Mouse (Mus musculus): ENCODE data around the gene Atf7ip.

Gene Atf7ip

DNA sequence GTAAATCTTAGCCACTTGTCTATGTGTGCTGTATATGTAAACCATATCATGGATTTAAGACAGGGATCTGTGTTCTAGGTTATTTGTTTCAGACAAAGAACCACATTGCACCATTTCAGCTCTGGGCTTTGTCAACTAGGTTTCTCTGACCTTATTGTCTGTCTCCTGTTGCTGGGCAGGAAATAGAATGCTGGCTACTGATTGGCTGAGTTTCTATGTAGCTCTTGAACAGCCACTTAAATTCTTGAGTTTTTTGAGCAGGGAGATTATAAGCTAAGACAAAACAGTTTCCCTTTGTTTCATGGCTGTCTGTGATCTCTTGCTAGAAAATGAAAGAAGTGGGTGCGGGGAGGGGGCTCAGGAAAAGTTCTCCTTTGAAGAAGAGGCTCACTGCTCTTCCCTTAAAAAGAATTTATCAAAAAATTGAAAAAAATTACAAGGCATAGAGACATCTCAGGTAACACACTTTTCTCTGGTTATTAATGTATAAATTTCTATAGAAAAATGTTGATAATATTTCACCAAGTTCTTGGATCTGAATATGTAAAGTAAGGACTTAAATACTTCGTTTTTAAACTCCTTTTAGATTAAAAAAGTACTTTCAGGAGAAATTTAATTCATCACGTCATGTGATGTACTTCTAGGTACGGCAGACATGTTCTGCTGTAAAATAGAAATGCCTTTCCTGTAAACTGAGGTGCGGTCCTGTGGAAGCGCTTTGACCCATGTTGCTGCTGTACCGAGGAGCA is 49.0 kb downstream of the Atf7ip start:
- no peak for DNase-seq

DNA sequence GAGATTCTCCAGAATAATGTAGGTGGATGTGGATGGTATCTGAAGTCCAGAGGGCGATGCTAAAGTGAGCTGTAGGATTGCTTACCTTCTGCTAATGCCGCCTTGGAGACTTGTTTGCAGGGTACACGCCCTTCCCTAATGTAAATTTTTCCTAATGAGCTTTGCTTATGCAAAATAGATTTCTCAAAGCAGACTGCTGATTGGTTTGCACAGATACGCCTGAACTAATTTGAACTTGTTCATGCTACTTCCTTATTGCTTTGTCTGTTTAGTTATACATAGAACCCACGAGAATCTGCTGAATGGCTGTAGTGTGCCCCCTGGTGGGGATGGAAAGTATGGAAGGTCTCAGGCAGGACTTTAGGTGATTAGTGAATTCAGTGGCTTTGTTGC is 49.6 kb downstream of the Atf7ip start:
- peak; percentile 71 for DNase-seq

DNA sequence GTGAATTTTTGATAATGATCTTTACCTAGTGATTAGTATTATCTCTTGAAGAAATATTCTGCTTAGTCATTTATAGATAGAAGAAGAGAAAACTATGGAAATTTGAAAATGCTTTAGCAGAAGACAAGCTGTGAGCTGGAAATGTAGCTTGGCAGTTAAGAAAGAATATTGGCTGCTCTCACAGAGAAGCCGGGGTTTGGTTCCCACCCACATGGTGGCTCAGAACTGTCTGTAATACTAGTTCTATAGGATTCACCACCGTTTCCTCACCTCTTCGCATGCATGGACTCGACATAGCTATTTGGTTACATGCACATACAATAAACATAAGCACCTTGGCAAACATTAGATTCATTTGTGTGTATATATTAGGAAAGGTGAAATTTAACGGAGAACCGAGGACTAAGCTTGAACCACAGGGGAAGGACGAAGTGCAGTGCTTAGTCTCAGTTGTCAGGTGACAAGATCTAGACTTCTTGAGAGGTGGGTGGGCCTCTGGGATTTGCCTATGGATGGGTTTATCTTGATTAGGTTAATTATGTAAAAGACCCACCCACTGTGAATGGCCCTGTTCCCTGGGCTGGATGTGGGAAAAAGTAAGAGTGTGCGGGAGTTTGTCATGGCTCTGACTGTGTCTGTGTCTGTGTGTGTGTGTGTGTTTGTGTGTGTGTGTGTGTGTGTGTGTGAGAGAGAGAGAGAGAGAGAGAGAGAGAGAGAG is 52.5 kb downstream of the Atf7ip start:
- DNase-seq: no peak

DNA sequence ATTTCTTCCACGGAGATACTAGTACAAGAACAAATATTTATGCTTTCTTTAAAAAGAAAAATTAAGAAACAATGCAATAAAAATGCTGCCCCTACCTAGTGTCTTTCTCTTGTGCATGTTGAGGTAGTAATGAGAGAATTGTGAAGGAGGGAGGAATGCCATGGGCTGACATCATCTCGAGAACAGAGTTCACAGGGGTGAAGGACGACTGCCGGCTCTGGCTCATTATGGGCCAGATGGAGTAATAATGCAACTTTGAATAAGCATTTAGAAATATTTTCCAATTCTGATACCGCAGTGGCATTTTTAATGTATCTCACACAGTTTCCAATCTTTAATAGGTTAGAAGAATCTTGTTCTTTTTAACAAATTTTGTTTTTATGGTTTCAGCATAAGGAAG is 60.0 kb downstream of the Atf7ip start:
- no peak for DNase-seq

DNA sequence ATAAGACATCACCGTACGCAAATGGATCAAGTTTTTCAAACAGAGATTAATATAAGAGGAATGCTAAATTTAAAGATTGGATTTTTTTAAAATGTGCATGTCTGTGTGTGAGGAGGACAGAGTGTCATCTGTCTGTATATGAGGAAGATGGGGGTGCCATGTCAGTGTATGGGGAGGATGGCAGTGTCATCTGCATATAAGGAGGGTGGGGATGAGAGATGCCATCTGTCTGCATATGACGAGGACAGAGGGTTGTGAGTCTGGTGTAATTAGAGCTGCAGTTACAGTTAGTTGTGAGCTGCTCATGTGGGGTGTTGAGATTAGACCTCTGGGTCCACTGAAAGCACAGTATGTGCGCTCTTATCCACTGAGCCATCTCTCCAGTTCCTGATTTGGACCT is 84.8 kb downstream of the Atf7ip start:
- no peak for DNase-seq

- DNase-seq: no peak
These were observed 88.6 kb downstream of the Atf7ip start for GRCm38 (mm10) chr6:136594541-136594940.

GRCm38 (mm10) chr6:136602601-136603000 is 96.6 kb downstream of the Atf7ip start:
- DNase-seq: no peak

DNA sequence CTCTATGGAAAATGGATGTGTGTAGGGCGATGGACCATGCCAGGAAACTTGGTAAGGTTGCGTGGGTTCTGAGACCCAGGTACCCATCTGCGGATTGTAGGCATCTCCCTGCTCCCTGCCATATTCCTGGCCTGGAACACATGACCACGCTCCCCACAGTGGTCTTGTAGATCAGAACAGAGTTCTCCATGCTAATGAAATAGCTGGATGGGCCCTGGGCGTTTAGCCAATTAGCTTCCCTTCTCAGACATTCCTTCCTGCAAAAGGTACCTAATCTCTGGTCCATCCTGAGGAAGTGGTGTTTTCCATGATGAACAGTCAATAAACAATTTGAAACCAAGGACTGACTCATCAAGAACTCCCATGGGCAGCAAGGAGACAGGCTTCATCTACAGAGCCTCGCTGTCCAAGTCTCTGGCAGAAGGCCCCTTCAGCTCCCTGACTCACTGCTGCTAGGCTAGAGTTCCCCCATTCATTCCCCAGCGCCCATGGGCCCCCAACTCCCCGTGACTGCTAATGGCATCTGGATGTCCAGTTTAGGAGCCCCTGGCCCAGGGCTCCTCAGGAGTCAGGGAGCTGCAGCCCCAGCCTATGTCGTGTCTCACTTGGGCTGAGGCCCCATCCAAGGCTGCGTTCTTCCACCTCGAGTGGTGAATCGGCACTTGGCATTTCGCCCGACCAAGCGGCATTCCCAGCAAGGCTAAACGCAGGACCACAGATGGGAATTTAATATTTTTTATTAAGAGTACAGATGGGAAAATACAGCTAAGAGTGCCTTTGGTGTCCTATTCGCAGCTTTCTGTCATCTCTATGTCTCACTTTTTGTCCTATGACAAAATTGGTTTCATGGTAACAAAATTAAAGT is 105.6 kb downstream of the Atf7ip start:
- peak; percentile 19 for DNase-seq

GRCm38 (mm10) chr6:136612312-136612711 is 106.3 kb downstream of the Atf7ip start:
- no peak for DNase-seq

GRCm38 (mm10) chr6:136614156-136614555 is 108.2 kb downstream of the Atf7ip start:
- no peak for DNase-seq

DNA sequence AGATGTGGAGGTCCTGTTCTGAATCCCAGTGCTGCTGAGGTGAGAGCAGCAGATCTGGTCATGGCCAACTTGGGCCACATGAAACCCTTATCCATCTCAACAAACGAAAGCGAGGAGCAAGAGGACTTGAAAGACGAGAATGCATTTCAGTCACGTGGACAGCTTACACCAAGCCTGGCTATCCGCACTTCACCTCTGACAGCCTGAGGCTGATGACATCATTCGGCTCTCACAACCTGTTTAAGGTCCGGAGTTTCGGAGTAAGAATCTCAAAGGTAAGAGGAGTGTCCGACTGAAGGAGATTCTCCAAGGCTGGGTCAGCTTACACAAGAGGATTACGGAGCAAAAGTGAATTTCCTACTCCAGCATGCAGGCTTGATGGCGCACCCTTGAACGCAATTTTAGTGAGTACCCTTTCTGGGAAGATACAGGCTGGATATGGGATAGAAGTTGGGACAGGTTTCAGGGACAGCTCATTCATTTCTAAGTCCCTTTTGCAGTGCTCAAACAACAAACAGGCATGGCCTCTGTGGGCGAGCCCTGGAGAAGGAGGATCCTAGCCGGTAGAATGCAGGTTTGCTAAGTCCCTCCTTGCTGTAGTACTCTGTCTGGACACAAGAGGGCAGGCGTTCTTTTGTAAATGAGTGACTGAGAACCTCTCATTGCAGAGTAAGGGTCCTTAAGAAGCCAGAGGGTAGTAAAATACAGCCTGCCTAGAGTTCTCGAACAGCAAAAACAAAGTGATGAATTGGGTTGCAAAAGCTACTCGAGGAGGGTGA is 114.6 kb downstream of the Atf7ip start:
- DNase-seq: peak; percentile 88

- no peak for DNase-seq
These were observed 119.5 kb downstream of the Atf7ip start for GRCm38 (mm10) chr6:136625421-136625820.

GRCm38 (mm10) chr6:136629639-136630038 is 123.7 kb downstream of the Atf7ip start:
- DNase-seq: no peak

DNA sequence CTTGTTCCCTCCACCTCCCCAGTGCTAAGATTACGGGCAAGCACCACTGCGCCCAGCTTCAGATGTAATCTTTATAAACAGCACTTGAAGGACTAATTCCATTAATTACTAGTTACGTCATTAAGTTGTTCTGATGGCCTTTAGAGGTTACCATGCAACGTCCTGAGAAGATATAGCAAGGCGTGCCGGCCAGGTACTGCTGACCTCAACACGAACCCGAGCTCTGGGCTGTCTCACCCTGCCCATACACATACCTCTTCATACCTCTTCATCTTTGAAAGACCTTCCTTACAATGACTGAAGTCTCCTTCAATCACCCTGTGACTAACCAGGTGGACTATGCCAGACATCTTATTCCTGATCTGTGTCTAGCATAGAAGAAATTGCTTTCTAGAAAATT is 125.6 kb downstream of the Atf7ip start:
- DNase-seq: no peak

- DNase-seq: no peak
These were observed 126.1 kb downstream of the Atf7ip start for GRCm38 (mm10) chr6:136631945-136632534.

DNA sequence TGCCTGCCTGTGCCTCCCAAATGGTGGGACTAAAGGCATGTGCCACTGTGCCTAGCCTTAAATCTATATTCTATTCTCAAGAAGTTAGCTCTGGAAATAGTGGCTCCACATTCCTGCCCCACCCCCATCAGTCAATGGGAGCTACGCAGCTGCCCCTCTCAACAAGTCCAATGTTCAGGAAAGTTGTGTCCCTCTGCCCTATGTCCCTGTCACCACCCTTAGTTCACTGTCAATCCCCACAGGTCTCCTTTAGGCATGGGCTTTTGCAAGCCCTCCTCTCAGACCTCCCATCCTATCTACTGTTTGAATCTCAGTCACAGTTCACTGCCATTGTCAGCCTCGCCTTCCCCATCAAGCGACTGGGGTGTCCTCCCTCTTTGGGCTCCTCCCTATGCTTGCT is 127.2 kb downstream of the Atf7ip start:
- no peak for DNase-seq

DNA sequence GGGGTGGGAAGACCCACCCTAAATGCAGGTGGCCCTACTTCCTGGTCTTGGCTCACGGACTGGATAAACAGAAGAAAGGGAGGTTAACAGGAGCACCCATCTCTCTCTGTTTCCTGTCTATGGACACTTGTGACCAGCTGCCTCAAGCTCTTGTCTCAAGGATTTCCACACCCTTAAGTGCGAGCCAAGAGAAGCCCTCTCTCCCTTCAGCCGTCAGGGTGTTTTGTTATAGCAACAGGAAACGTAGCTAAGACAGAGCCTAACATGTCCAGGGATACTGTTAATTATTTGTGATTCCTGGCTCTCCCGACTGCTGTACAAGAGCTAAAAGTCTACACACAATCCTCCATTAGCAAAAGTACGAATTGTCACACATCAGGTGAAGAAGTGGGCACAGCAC is 127.8 kb downstream of the Atf7ip start:
- DNase-seq: no peak

GRCm38 (mm10) chr6:136634982-136635381 is 129.0 kb downstream of the Atf7ip start:
- DNase-seq: no peak

DNA sequence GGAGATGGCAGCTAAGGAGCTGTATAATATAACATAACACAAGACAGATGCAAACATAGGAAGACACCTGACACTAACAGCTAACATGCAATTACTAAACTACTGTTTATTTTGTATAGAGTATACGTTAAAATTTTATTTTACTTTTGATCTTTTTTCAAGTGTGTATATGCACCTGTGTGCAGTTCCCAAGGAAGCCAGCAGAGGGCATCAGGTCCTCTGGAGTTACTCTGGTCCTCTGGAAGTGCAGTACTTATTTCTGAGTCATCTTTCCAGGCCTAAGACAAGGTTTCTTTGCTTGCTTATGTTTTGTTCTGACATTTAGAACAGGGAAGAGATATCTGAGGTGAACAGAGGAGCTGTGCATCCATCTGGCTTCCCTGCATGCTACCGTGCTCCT is 138.2 kb downstream of the Atf7ip start:
- no peak for DNase-seq

GRCm38 (mm10) chr6:136645754-136646153 is 139.8 kb downstream of the Atf7ip start:
- no peak for DNase-seq

GRCm38 (mm10) chr6:136646207-136646606 is 140.2 kb downstream of the Atf7ip start:
- DNase-seq: no peak

DNA sequence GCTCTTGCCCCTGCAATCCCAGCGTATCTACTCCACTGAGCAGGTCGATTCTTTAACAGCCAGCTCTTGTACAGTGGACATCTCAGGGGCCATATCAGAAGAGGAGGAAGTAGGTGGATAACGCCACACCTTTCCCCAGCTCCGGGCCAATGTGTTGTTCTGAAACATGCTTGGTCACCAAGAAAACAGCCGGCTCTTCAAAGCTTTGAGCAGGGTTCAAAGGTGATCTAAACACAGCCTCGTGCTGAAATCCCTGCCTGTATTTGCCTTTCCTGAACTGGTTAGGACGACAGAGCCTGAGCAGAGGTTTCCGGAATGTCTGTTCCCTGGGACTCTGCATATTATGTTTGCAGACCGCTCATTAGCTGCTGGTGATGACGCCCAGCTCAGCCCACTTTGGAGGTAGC is 141.5 kb downstream of the Atf7ip start:
- no peak for DNase-seq

All from right cerebral cortex, postnatal 14 days (tissue).